Mouse (Mus musculus): ENCODE data around the gene Luc7l2.
"Not testable (repeated sequence)": the region's sequence is repeated elsewhere in the genome, so short reads cannot be mapped to it uniquely, and the experiment has no call there.

- not testable (repeated sequence) for TF ChIP-seq CTCF, EP300 (IDR thresholded peaks at IDR 0.05; ENCODE audit: low read depth)
Observed at GRCm38 (mm10) chr6:38547005-38547404, 4.1 kb upstream of the Luc7l2 start.

Measured in liver, embryonic 14.5 days (tissue).